Mouse (Mus musculus) neural tube, embryonic 15.5 days (tissue): ENCODE measurements at regions not wholly inside any gene's neighbourhood (a gene's known extent, or its start where the extent isn't known, plus 50 kb on each side); places are given as distances from the start of the nearest gene placed in this dataset.
"Not testable (repeated sequence)": the region's sequence is repeated elsewhere in the genome, so short reads cannot be mapped to it uniquely, and the experiment has no call there.

ENCODE experiments used
- ATAC-seq: fragments of 200-750 bp; cut with Nextera tagmentation; 2 replicates; pipeline ENCODE4 v1.8.0; 2017; ENCODE audit warnings: mild to moderate bottlenecking, moderate TSS enrichment, moderate library complexity; ENCODE audit not compliant: low FRiP score
- H3K27ac ChIP-seq: fragments of 300-500 bp; sonication (generic); replicated peaks from 2 replicates; pipeline ENCODE4 v1.5.1; 2015; ENCODE audit warnings: mild to moderate bottlenecking, inconsistent platforms
- H3K27me3 ChIP-seq: fragments of 300-500 bp; sonication (generic); replicated peaks from 2 replicates; pipeline ENCODE4 v1.6.1; 2015; ENCODE audit warnings: inconsistent platforms
- H3K36me3 ChIP-seq: fragments of 300-500 bp; sonication (generic); 2 replicates; pipeline ENCODE4 v1.6.1; 2015; ENCODE audit warnings: inconsistent platforms
- H3K4me1 ChIP-seq: fragments of 300-500 bp; sonication (generic); 2 replicates; pipeline ENCODE4 v1.6.1; 2015; ENCODE audit warnings: inconsistent platforms
- H3K4me2 ChIP-seq: fragments of 300-500 bp; sonication (generic); 2 replicates; pipeline ENCODE4 v1.6.1; 2015; ENCODE audit warnings: inconsistent platforms, mild to moderate bottlenecking, moderate library complexity
- H3K4me3 ChIP-seq: fragments of 300-500 bp; sonication (generic); replicated peaks from 2 replicates; pipeline ENCODE4 v1.5.1; 2015; ENCODE audit warnings: mild to moderate bottlenecking, inconsistent platforms
- H3K9ac ChIP-seq: fragments of 300-500 bp; sonication (generic); replicated peaks from 2 replicates; pipeline ENCODE4 v1.6.1; 2015; ENCODE audit warnings: mild to moderate bottlenecking, inconsistent platforms
- H3K9me3 ChIP-seq: fragments of 300-500 bp; sonication (generic); replicated peaks from 2 replicates; pipeline ENCODE4 v1.6.1; 2016; ENCODE audit warnings: inconsistent platforms
- WGBS: fragments of 180-500 bp; shearing (Covaris S2); methylation state at CpG from one replicate; pipeline ENCODE4 v1.1.7; 2015; ENCODE audit warnings: mixed read lengths; 5-methylcytosine and 5-hydroxymethylcytosine counted together

DNA sequence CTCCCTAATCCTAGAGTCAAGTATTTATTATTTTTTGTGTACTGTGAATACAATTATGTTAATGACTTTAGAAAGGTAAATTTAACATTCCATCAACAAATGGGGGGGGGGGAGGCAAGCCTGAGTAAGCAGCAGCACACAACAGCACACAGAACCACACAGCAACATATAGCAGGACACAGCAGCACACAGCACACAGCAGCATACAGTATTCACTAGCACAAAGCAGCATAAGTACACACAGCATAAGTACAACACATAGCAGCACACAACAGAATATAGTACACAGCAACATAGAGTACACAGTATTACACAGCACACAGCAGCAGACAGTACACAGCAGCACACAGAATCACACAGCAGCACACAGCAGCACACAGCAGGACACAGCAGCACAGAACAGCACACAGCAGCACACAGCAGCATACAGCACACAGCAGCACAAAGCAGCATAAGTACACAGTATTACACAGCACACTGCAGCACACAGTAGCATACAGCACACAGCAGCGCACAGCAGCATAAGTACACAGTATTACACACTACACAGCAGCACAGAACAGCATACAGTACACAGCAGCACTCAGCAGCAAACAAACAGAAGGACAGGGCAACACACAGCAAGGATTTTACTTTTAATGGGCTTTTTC is 605.7 kb downstream of the Tbl1xr1 start:
- WGBS: 94% methylated on average over 1 of the region's 1 CpGs
- Histone ChIP-seq H3K36me3 (no peaks in the 10 kb centered on the region), H3K4me3 (no peak overlapping the region), H3K27ac (no peak overlapping the region), H3K9me3 (no peaks in the 10 kb centered on the region), H3K9ac (no peak overlapping the region), H3K4me1 (no peaks in the 10 kb centered on the region), H3K27me3 (no peaks in the 10 kb centered on the region), H3K4me2 (no peak overlapping the region)
- ATAC-seq: no peak

GRCm38 (mm10) chr3:22699317-22699716 is 622.9 kb downstream of the Tbl1xr1 start:
- ATAC-seq: no peak
- Histone ChIP-seq H3K4me3 (no peak overlapping the region), H3K4me2 (no peak overlapping the region), H3K27ac (no peak overlapping the region), H3K36me3 (no peaks in the 10 kb centered on the region), H3K27me3 (no peaks in the 10 kb centered on the region), H3K4me1 (no peaks in the 10 kb centered on the region), H3K9ac (no peak overlapping the region), H3K9me3 (no peaks in the 10 kb centered on the region; the same call in 1 of the 2 replicates)

DNA sequence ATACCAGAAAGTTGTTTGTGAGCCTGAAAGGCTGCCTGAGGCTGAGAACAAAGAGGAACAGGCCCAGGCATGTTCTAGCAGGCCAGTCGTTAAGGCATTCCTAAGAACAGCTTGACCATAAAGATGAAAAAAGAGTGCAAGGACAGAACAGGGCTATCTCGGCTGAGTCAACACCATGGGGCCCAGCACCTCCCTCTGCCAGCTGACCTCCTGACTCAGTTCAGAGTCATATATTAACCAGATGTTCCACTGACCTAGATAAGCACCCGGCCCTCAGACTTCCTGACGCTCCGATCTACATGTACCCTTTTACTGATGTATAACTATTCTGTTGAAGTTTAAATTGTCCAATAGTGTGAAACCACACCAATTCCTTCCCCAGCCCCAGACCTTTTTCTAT is 625.0 kb downstream of the Tbl1xr1 start:
- H3K9ac ChIP-seq, H3K4me3 ChIP-seq, H3K27ac ChIP-seq, H3K9me3 ChIP-seq, H3K27me3 ChIP-seq, H3K36me3 ChIP-seq, H3K4me2 ChIP-seq, ATAC-seq, H3K4me1 ChIP-seq: not testable (repeated sequence)
- 88% methylated on average over 5 of the region's 5 CpGs for WGBS

DNA sequence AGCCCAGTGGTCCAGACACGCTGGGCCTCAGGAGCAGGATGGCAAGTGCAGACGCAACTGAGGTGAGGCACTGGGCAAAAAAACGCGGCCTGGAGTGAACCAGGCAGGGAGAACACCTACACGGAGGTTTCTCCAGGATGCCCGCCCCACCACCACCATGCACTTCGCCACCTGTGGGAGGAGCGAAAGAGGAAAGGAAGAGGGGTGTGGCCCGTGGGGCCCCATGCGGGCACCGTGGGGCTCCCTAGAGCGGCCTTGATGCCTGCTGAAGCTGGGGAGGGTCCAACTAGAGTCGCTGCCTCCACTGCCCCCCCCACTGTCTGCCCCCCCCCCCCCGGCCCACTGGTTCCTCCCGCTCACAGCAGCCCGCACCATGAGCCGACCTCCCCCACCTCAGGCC is 629.2 kb downstream of the Tbl1xr1 start:
- Histone ChIP-seq H3K4me1 (no peaks in the 10 kb centered on the region), H3K9ac (no peak overlapping the region), H3K27me3 (no peaks in the 10 kb centered on the region), H3K4me2 (no peak overlapping the region), H3K36me3 (no peaks in the 10 kb centered on the region), H3K4me3 (no peak overlapping the region), H3K27ac (no peak overlapping the region), H3K9me3 (no peaks in the 10 kb centered on the region; the same call in 1 of the 2 replicates)
- WGBS: 85% methylated on average over 16 of the region's 17 CpGs
- ATAC-seq: no peak

DNA sequence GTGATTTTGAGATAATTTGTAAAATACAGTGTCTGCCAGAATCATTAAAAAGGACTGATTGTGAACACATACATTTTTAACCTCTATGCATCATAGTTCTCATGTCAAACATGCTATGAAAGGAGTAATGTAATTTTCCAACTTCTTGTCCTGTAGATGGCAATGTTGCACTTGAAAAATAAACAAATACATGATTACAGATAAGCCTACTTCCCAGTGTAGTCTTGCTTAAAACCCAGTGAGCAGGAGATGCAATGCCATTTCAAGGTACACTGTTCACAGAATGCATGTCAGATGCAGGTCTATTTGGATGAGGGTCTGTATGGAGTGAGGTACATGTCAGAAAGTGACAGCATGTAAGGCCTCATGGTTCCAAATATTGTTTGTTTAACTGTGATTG is 668.6 kb downstream of the Tbl1xr1 start:
- ATAC-seq: peak; percentile 69; the same call in 1 of the 2 replicates

More for the DNA sequence above, 668.6 kb downstream of the Tbl1xr1 start:
- Histone ChIP-seq H3K4me1 (no peaks in the 10 kb centered on the region), H3K36me3 (no peaks in the 10 kb centered on the region), H3K27ac (no peak overlapping the region), H3K27me3 (no peaks in the 10 kb centered on the region), H3K4me2 (no peak overlapping the region), H3K4me3 (no peak overlapping the region), H3K9ac (no peak overlapping the region), H3K9me3 (0 out of 2 replicates have a peak, but pooled peaks cover 2% of the 10 kb centered on the region)
